Mouse (Mus musculus): ENCODE measurements around the gene Lactbl1. TPM values are rescaled to one million over a fixed set of nuclear protein-coding genes. Genes with fewer than 3 reads are reported as not detected.
A peak's percentile ranks its signal among the peaks of the same experiment; 100 is the strongest.

The Lactbl1 gene
- polyA plus RNA-seq (2016; fragmentation: Nextera tagmentation; extraction: Ambion mirVana), result not detected in 2 replicates

- H3K9me3 ChIP-seq (replicated peaks), result no peaks in the 10 kb centered on the region
- no peaks in the 10 kb centered on the region for H3K36me3 ChIP-seq
- no peak within 1 kb of the TSS for H3K4me2 ChIP-seq
- H3K4me3 ChIP-seq, result no peak within 1 kb of the TSS
- no peak within 1 kb of the TSS for H3K27ac ChIP-seq
- no peak for ATAC-seq
- whole genome bisulfite sequencing (ENCODE audit: insufficient replicate concordance), result 50% methylated on average over 6 of the region's 6 CpGs
- H3K9ac ChIP-seq, result no peak within 1 kb of the TSS
- H3K4me1 ChIP-seq, result 0 out of 2 replicates have a peak, but pooled peaks cover 5% of the 10 kb centered on the region
- no peaks in the 10 kb centered on the region for H3K27me3 ChIP-seq (replicated peaks)
Measured at GRCm38 (mm10) chr4:136622388-136622787, at the start of gene Lactbl1. Gene Lactbl1, plus strand, starts transcription at chr4:136622621.

GRCm38 (mm10) chr4:136581885-136582284, 40.5 kb upstream of the Lactbl1 start:
- ATAC-seq, result no peak
- Histone ChIP-seq H3K4me2 (no peak overlapping the region), H3K27ac (no peak overlapping the region), H3K9me3 (replicated peaks) (no peaks in the 10 kb centered on the region), H3K27me3 (replicated peaks) (no peaks in the 10 kb centered on the region), H3K4me3 (no peak overlapping the region), H3K4me1 (peaks cover 15% of the 10 kb centered on the region), H3K9ac (no peak overlapping the region), H3K36me3 (0 out of 2 replicates have a peak, but pooled peaks cover 2% of the 10 kb centered on the region)
- WGBS (ENCODE audit: insufficient replicate concordance), result 86% methylated on average over 3 of the region's 3 CpGs

DNA sequence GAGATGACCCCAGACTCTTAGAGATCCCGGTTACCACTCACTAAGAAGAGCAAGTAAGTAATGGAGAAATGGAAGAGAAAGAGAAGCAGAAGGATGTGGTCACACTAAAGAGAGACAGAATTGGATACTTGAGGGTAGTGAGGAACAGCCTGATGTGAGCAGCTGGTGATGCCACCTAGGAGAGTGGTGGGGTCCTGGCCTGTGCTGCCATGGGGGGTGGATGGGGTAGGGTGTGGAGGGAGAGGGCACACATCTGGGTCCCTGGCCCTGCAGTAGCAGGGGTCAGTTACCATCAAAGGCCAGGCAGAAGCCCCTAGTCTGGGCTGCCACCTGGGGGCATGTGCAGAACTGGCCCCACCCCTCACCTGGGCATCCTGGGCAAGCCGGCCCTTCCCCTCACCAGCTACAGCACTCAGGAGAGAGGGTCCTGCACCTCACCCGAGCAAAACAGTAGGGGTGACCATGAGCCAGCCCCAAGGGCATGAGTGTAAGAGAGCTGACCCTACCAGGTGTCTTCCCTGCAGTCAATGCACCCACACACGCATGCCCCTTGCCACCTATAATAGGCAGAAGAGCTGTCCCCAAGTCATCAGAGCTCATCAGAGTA, 35.1 kb upstream of the Lactbl1 start:
- H3K4me2 ChIP-seq, result peak overlapping the region; percentile 51
- H3K9ac ChIP-seq, result peak overlapping the region; percentile 38; the same call in 1 of the 2 replicates
- peak; percentile 30; the same call in 1 of the 2 replicates for ATAC-seq

DNA sequence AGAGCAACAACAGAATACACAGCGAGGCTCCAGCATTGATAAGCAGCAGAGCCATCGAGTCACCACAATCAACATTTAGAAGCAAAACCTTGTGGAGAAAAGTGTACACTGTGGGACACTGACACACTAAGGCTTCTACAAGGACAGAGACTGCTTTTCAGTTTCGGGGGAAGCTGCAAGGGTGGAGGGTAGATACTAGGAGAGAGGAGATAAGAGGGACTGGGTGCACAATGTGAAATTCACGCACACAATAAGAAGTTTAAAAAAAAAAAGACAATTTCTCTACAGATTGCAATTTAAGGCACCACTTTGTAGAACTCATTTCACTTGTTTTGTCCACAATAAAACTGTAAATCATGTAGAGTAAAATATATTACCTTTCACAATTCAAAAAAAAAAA, 34.4 kb upstream of the Lactbl1 start:
- peak; percentile 77 for ATAC-seq
- H3K4me2 ChIP-seq, result peak overlapping the region; percentile 51
- H3K9ac ChIP-seq, result peak overlapping the region; percentile 38; the same call in 1 of the 2 replicates
- WGBS (ENCODE audit: insufficient replicate concordance), result 24% methylated on average over 4 of the region's 4 CpGs
- H3K4me1 ChIP-seq, result peaks cover 48% of the 10 kb centered on the region
- H3K27ac ChIP-seq, result peak overlapping the region; percentile 62
- no peaks in the 10 kb centered on the region for H3K27me3 ChIP-seq (replicated peaks)
- H3K9me3 ChIP-seq (replicated peaks), result no peaks in the 10 kb centered on the region
- peaks cover 21% of the 10 kb centered on the region for H3K36me3 ChIP-seq
- H3K4me3 ChIP-seq, result no peak overlapping the region

More for the DNA sequence above, 35.1 kb upstream of the Lactbl1 start:
- 73% methylated on average over 4 of the region's 4 CpGs for WGBS (ENCODE audit: insufficient replicate concordance)
- no peak overlapping the region for H3K4me3 ChIP-seq
- H3K9me3 ChIP-seq (replicated peaks), result no peaks in the 10 kb centered on the region
- no peaks in the 10 kb centered on the region for H3K27me3 ChIP-seq (replicated peaks)
- H3K36me3 ChIP-seq, result peaks cover 18% of the 10 kb centered on the region
- H3K4me1 ChIP-seq, result peaks cover 43% of the 10 kb centered on the region
- peak overlapping the region; percentile 62 for H3K27ac ChIP-seq

DNA sequence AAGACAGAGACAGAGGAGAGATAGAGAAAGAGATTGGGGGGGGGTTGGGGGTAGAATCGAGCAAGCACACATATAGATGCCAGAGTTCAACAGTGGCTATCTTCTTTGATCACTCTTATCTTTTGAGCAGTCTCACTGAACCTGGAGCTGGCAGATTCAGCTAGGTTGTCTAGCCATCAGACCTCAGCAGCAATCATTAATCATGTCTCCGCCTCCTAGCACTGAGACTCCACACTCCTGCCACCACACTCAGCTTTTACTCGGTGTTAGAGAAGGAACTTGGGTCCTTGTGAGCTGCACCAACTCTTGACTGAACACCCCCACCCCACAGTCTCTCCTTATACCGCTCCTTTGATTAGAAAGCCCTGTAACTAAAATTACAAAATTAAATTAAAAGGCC, 30.3 kb upstream of the Lactbl1 start:
- no peak for ATAC-seq
- Histone ChIP-seq H3K36me3 (peaks cover 24% of the 10 kb centered on the region), H3K4me1 (peaks cover 59% of the 10 kb centered on the region), H3K27me3 (replicated peaks) (no peaks in the 10 kb centered on the region), H3K4me2 (no peak overlapping the region), H3K9me3 (replicated peaks) (no peaks in the 10 kb centered on the region), H3K9ac (no peak overlapping the region), H3K27ac (0 out of 2 replicates have a peak overlapping the region, but pooled peaks have one; percentile 25), H3K4me3 (no peak overlapping the region)
- 43% methylated on average over 4 of the region's 4 CpGs for WGBS (ENCODE audit: insufficient replicate concordance)

DNA sequence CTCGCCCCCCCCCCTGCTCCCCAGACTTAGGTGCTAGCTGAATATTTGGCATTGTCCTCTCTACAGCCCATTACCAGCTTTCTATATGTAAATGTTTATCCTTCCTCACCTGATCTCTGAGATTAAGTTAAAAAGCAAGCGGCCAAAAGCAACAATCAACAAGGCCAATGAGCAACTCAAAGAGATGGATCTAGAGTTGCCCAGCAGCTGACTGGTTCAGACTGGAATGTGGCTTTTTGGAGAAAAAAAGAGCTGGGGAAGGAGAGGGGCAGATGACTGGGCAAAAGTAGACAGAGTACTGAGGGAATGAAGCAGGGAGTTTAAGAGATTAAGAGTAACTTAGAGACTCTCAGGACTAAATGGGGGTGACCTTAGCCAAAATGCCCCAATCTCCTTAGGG, 28.4 kb upstream of the Lactbl1 start:
- Histone ChIP-seq H3K27ac (no peak overlapping the region), H3K27me3 (replicated peaks) (no peaks in the 10 kb centered on the region), H3K4me2 (no peak overlapping the region), H3K4me3 (no peak overlapping the region), H3K9ac (no peak overlapping the region), H3K4me1 (peaks cover 58% of the 10 kb centered on the region), H3K36me3 (peaks cover 17% of the 10 kb centered on the region), H3K9me3 (replicated peaks) (no peaks in the 10 kb centered on the region)
- 79% methylated on average over 2 of the region's 2 CpGs for WGBS (ENCODE audit: insufficient replicate concordance)
- ATAC-seq, result no peak

DNA sequence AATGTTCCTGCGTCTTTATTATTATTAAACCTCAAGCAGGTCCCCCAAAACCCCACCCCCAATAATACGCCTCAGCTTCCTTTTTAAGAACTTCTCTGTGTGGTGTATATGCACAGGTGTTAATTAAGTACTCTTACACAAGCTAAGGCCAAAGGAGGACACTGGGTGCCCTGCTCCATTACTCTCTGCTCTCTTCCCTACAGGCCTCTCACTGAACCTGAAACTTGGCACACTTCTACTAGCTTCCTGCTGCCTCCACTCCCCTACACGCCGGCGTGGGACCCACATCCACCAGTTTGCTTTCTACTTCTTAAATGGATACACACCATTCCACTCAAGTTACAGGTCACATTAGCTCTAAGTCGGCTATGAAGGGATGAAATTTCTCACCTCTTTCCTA, 27.2 kb upstream of the Lactbl1 start:
- peaks cover 51% of the 10 kb centered on the region for H3K4me1 ChIP-seq
- no peak overlapping the region for H3K4me3 ChIP-seq
- 73% methylated on average over 6 of the region's 6 CpGs for WGBS (ENCODE audit: insufficient replicate concordance)

GRCm38 (mm10) chr4:136598268-136598876, 24.0 kb upstream of the Lactbl1 start:
- no peak overlapping the region for H3K4me2 ChIP-seq
- peaks cover 52% of the 10 kb centered on the region for H3K4me1 ChIP-seq
- H3K27ac ChIP-seq, result no peak overlapping the region
- ATAC-seq, result no peak
- no peak overlapping the region for H3K9ac ChIP-seq
- no peak overlapping the region for H3K4me3 ChIP-seq
- 74% methylated on average over 7 of the region's 7 CpGs for WGBS (ENCODE audit: insufficient replicate concordance)
- 0 out of 2 replicates have a peak, but pooled peaks cover 2% of the 10 kb centered on the region for H3K36me3 ChIP-seq
- H3K27me3 ChIP-seq (replicated peaks), result no peaks in the 10 kb centered on the region
- no peaks in the 10 kb centered on the region for H3K9me3 ChIP-seq (replicated peaks)

More for the DNA sequence above, 27.2 kb upstream of the Lactbl1 start:
- no peak overlapping the region for H3K27ac ChIP-seq
- ATAC-seq, result no peak
- peaks cover 13% of the 10 kb centered on the region for H3K36me3 ChIP-seq
- H3K4me2 ChIP-seq, result no peak overlapping the region
- H3K9me3 ChIP-seq (replicated peaks), result no peaks in the 10 kb centered on the region
- H3K9ac ChIP-seq, result no peak overlapping the region
- H3K27me3 ChIP-seq (replicated peaks), result no peaks in the 10 kb centered on the region

DNA sequence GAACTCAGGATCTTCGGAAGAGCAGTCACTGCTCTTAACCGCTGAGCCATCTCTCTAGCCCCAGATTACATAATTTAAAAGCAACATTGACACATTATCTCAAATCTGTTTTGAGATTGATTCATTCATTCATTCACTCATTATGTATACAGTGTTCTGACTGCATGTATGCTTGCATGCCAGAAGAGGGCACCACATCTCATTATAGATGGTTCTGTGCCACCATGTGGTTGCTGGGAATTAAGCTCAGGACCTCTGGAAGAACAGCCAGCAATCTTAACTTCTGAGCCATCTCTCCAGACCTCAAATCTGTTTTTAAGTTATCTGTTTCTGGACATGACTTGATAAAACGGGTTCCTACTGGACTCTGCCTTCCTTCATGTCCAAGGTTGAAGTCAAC, 22.6 kb upstream of the Lactbl1 start:
- H3K27ac ChIP-seq, result no peak overlapping the region
- no peak for ATAC-seq
- peaks cover 41% of the 10 kb centered on the region for H3K4me1 ChIP-seq
- H3K4me2 ChIP-seq, result no peak overlapping the region
- no peak overlapping the region for H3K4me3 ChIP-seq
- no peaks in the 10 kb centered on the region for H3K27me3 ChIP-seq (replicated peaks)
- H3K9ac ChIP-seq, result no peak overlapping the region
- no peaks in the 10 kb centered on the region for H3K36me3 ChIP-seq
- H3K9me3 ChIP-seq (replicated peaks), result no peaks in the 10 kb centered on the region
- 83% methylated on average over 3 of the region's 3 CpGs for WGBS (ENCODE audit: insufficient replicate concordance)

DNA sequence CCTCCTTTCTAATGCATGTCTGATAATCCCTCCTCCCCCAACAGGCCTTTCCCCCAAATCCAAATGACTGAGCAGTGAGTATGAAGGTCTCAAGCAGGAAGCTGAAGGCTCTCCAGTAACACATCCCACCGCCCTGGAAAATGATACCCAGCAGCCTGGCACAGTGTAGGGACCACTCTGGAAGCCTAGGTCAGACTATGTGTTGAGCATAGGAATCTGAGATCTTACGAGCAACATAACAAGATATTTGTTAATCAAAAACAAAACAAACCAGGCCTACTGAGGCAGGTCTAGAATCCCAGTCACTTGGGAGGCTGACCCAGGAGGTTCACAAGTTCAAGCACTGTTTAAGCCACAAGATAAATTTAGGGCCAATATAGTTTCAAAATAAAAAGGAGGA, 21.9 kb upstream of the Lactbl1 start:
- H3K36me3 ChIP-seq, result no peaks in the 10 kb centered on the region
- peak overlapping the region; percentile 78 for H3K4me2 ChIP-seq
- WGBS (ENCODE audit: insufficient replicate concordance), result 82% methylated on average over 2 of the region's 2 CpGs
- ATAC-seq, result no peak
- H3K4me3 ChIP-seq, result peak overlapping the region; percentile 98
- H3K9ac ChIP-seq, result peak overlapping the region; percentile 99; the same call in 1 of the 2 replicates
- no peaks in the 10 kb centered on the region for H3K27me3 ChIP-seq (replicated peaks)
- H3K4me1 ChIP-seq, result peaks cover 34% of the 10 kb centered on the region
- no peaks in the 10 kb centered on the region for H3K9me3 ChIP-seq (replicated peaks)
- no peak overlapping the region for H3K27ac ChIP-seq

- peak overlapping the region; percentile 99 for H3K9ac ChIP-seq
- H3K9me3 ChIP-seq (replicated peaks), result no peaks in the 10 kb centered on the region
- peak overlapping the region; percentile 78 for H3K4me2 ChIP-seq
- no peaks in the 10 kb centered on the region for H3K27me3 ChIP-seq (replicated peaks)
- 2% methylated on average over 13 of the region's 13 CpGs for WGBS (ENCODE audit: insufficient replicate concordance)
- peaks cover 32% of the 10 kb centered on the region for H3K4me1 ChIP-seq
- H3K36me3 ChIP-seq, result no peaks in the 10 kb centered on the region
- peak overlapping the region; percentile 98 for H3K4me3 ChIP-seq
- no peak for ATAC-seq
- peak overlapping the region; percentile 91 for H3K27ac ChIP-seq
Measured at GRCm38 (mm10) chr4:136601476-136601875, 20.9 kb upstream of the Lactbl1 start.

- under 1% methylated on average over 47 of the region's 68 CpGs for WGBS (ENCODE audit: insufficient replicate concordance)
Measured at GRCm38 (mm10) chr4:136602018-136602554, 20.3 kb upstream of the Lactbl1 start.

More at GRCm38 (mm10) chr4:136602018-136602554, 20.3 kb upstream of the Lactbl1 start:
- Histone ChIP-seq H3K4me3 (peak overlapping the region; percentile 98), H3K9ac (peak overlapping the region; percentile 99), H3K4me2 (peak overlapping the region; percentile 78), H3K9me3 (replicated peaks) (no peaks in the 10 kb centered on the region), H3K4me1 (peaks cover 32% of the 10 kb centered on the region), H3K27me3 (replicated peaks) (no peaks in the 10 kb centered on the region), H3K36me3 (no peaks in the 10 kb centered on the region), H3K27ac (peak overlapping the region; percentile 91)
- peak; percentile 68 for ATAC-seq

Measured in liver, embryonic 12.5 days (tissue).